In genomic region chr11:86028034-86028433, GRCm38 (mm10) we compare ENCODE assay signal across 27 mouse cellular contexts.
DNase-seq lines count a peak whose midpoint lies in the region; ATAC-seq and TF ChIP-seq lines count a peak whose summit lies in the region.
"Had no signal": no experiment of that assay in that cellular context is flagged by ENCODE, and none has a peak within 500 bp of the region (broad histone marks: within the 10 kb centered on the region; RNA-seq: fewer than 3 reads in every experiment).

No protein-coding gene starts in this region.

- peak; percentile 77; the same call in 1 of the 2 replicates for ATAC-seq in lung, embryonic 14.5 days (ENCODE audit: insufficient read depth)
- ATAC-seq in embryonic facial prominence, embryonic 13.5 days (ENCODE audit: insufficient number of reproducible peaks, insufficient read depth, low FRiP score, low TSS enrichment, low read depth), result no peak
- peak; percentile 85 for ATAC-seq in limb, embryonic 14.5 days (ENCODE audit: low FRiP score, low read depth)
- ATAC-seq: CD4-positive, CD25-positive, alpha-beta regulatory T cell, adult 4 months; intestine, embryonic 16.5 days had no signal

- H3K36me3 ChIP-seq in lung, embryonic 14.5 days (ENCODE audit: insufficient read depth), result no peaks in the 10 kb centered on the region
- no peaks in the 10 kb centered on the region for H3K36me3 ChIP-seq in embryonic facial prominence, embryonic 13.5 days
- no peaks in the 10 kb centered on the region for H3K36me3 ChIP-seq in limb, embryonic 14.5 days (ENCODE audit: control insufficient read depth, insufficient read depth, low read length)
- H3K36me3 ChIP-seq: embryonic facial prominence, embryonic 15.5 days; forebrain, embryonic 12.5 days; hindbrain, embryonic 12.5 days; liver, embryonic 15.5 days; midbrain, embryonic 10.5 days; neural tube, embryonic 12.5 days had no signal

- H3K9ac ChIP-seq in lung, embryonic 14.5 days, result no peak overlapping the region
- H3K9ac ChIP-seq in embryonic facial prominence, embryonic 13.5 days, result no peak overlapping the region
- H3K9ac ChIP-seq in limb, embryonic 14.5 days (ENCODE audit: low read depth, low read length, severe bottlenecking), result no peak overlapping the region
- H3K9ac ChIP-seq: embryonic facial prominence, embryonic 15.5 days; forebrain, embryonic 12.5 days; hindbrain, embryonic 12.5 days; liver, embryonic 15.5 days; neural tube, embryonic 12.5 days had no signal

- 30% methylated on average over 5 of the region's 5 CpGs for WGBS in lung, embryonic 14.5 days
- WGBS in embryonic facial prominence, embryonic 13.5 days, result 15% methylated on average over 5 of the region's 5 CpGs
- 12% methylated on average over 5 of the region's 5 CpGs for WGBS in limb, embryonic 14.5 days

- peak; percentile 92 for DNase-seq in lung, embryonic 14.5 days
- no peak for DNase-seq in lung, adult 18-20 months
- DNase-seq in brain, embryonic 14.5 days (ENCODE audit: low read depth), result peak; percentile 35
- DNase-seq in limb, embryonic 14.5 days (ENCODE audit: low spot score), result peak; percentile 90
- DNase-seq in left cerebral cortex, postnatal 10 days (ENCODE audit: extremely low spot score in 1 of 2, low spot score in 2 of 2), result no peak
- DNase-seq in heart, adult 18-20 months, result no peak
- DNase-seq: adrenal gland, postnatal 36 days; cerebellum, adult 8-10 months; cerebellum, postnatal 25 days; gastrocnemius, postnatal 14 days; heart, postnatal 36 days; kidney, adult 9 months; kidney, postnatal 14 days; layer of hippocampus, adult 9-11 months; lung, postnatal 10 days; thymus, postnatal 4 days had no signal

- no peak overlapping the region for H3K4me3 ChIP-seq in lung, embryonic 14.5 days (ENCODE audit: low read depth, low read length)
- H3K4me3 ChIP-seq in embryonic facial prominence, embryonic 13.5 days, result no peak overlapping the region
- no peak overlapping the region for H3K4me3 ChIP-seq in limb, embryonic 14.5 days (replicated peaks; ENCODE audit: low read length)
- H3K4me3 ChIP-seq: embryonic facial prominence, embryonic 15.5 days; forebrain, embryonic 12.5 days; hindbrain, embryonic 12.5 days; liver, embryonic 15.5 days; midbrain, embryonic 10.5 days; myocyte; neural tube, embryonic 12.5 days had no signal

- no peak overlapping the region for H3K27ac ChIP-seq in lung, embryonic 14.5 days (ENCODE audit: low read depth)
- H3K27ac ChIP-seq in embryonic facial prominence, embryonic 13.5 days, result 0 out of 2 replicates have a peak overlapping the region, but pooled peaks have one; percentile 19
- peak overlapping the region; percentile 69 for H3K27ac ChIP-seq in limb, embryonic 14.5 days (replicated peaks; ENCODE audit: low read depth, low read length)
- H3K27ac ChIP-seq: embryonic facial prominence, embryonic 15.5 days; forebrain, embryonic 12.5 days; liver, embryonic 15.5 days; midbrain, embryonic 10.5 days; neural tube, embryonic 12.5 days had no signal

- TF ChIP-seq CTCF in lung, embryonic 14.5 days (IDR thresholded peaks at IDR 0.05; ENCODE audit: low read depth), result no peak
- no peak for TF ChIP-seq CTCF in brain, embryonic 14.5 days (IDR thresholded peaks at IDR 0.05; ENCODE audit: borderline replicate concordance, extremely low read depth, insufficient read depth, insufficient read length)

- no peaks in the 10 kb centered on the region; the same call in 1 of the 2 replicates for H3K4me1 ChIP-seq in lung, embryonic 14.5 days (ENCODE audit: insufficient read depth)
- peaks cover 31% of the 10 kb centered on the region for H3K4me1 ChIP-seq in embryonic facial prominence, embryonic 13.5 days
- H3K4me1 ChIP-seq in limb, embryonic 14.5 days (ENCODE audit: control insufficient read depth, insufficient read depth, low read length), result peaks cover 31% of the 10 kb centered on the region
- H3K4me1 ChIP-seq: liver, embryonic 15.5 days; neural tube, embryonic 12.5 days had no signal

- TF ChIP-seq POLR2A in brain, embryonic 14.5 days (IDR thresholded peaks at IDR 0.05; ENCODE audit: borderline replicate concordance, extremely low read depth, insufficient read depth, insufficient read length, poor library complexity, severe bottlenecking), result no peak
- TF ChIP-seq POLR2A in limb, embryonic 14.5 days (IDR thresholded peaks at IDR 0.05; ENCODE audit: borderline replicate concordance, extremely low read depth, insufficient read depth, insufficient read length), result no peak

- H3K4me2 ChIP-seq in lung, embryonic 14.5 days, result no peak overlapping the region
- H3K4me2 ChIP-seq in embryonic facial prominence, embryonic 13.5 days, result peak overlapping the region; percentile 35
- H3K4me2 ChIP-seq in limb, embryonic 14.5 days (replicated peaks; ENCODE audit: low read depth, low read length, severe bottlenecking), result peak overlapping the region; percentile 21; the same call in 1 of the 2 replicates
- H3K4me2 ChIP-seq: embryonic facial prominence, embryonic 15.5 days; forebrain, embryonic 12.5 days; heart, embryonic 11.5 days; hindbrain, embryonic 12.5 days; liver, embryonic 15.5 days; neural tube, embryonic 12.5 days had no signal

- no peaks in the 10 kb centered on the region for H3K9me3 ChIP-seq in lung, embryonic 14.5 days (ENCODE audit: low read depth, low read length)
- H3K9me3 ChIP-seq in embryonic facial prominence, embryonic 13.5 days, result no peaks in the 10 kb centered on the region
- no peaks in the 10 kb centered on the region for H3K9me3 ChIP-seq in limb, embryonic 14.5 days (ENCODE audit: control insufficient read depth, low read length)
- H3K9me3 ChIP-seq: embryonic facial prominence, embryonic 15.5 days; forebrain, embryonic 12.5 days; hindbrain, embryonic 12.5 days; liver, embryonic 15.5 days; midbrain, embryonic 10.5 days; neural tube, embryonic 12.5 days had no signal

- no peaks in the 10 kb centered on the region for H3K27me3 ChIP-seq in lung, embryonic 14.5 days (ENCODE audit: insufficient read depth, low read length)
- no peaks in the 10 kb centered on the region for H3K27me3 ChIP-seq in embryonic facial prominence, embryonic 13.5 days
- no peaks in the 10 kb centered on the region for H3K27me3 ChIP-seq in limb, embryonic 14.5 days (ENCODE audit: control insufficient read depth, insufficient read depth, low read length)
- H3K27me3 ChIP-seq: embryonic facial prominence, embryonic 15.5 days; hindbrain, embryonic 12.5 days; neural tube, embryonic 12.5 days had no signal

- intact Hi-C loops in left cerebral cortex, postnatal 10 days (cut with DNase I), result no loop called here

Comparison
In these comparisons a context has a peak if more than half of its experiments do, and no peak if none do; other contexts are left out.
1. DNase-seq: peak in lung, embryonic 14.5 days (single experiment), brain, embryonic 14.5 days (single experiment) and limb, embryonic 14.5 days (single experiment); none in lung, adult 18-20 months (0 of 2), left cerebral cortex, postnatal 10 days (0 of 2) and heart, adult 18-20 months (0 of 2).